Comparison of ENCODE assay signal across 9 mouse cellular contexts in the genomic region with DNA sequence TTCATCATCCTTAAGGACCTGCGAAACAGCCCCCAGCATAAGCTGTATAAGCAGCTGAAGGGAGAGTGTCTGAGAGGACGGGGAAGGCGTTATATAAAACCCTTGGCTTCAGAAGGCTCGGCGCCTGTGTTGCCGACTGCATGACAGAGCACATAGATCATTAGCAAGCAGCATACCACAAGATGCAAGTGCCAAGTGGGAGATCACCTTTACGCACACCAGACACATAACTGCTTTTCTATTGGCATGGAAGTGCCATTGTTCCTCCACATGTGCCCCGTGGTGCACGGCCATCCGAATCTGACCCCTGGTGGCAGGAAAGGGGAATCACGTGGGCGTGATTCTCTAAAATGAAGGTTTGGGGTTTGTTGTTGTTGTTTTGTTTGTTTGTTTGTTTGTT. TPM values are rescaled to one million over a fixed set of nuclear protein-coding genes. Genes with fewer than 3 reads are reported as not detected.
DNase-seq lines count a peak whose midpoint lies in the region; ATAC-seq and TF ChIP-seq lines count a peak whose summit lies in the region.
"Had no signal": no experiment of that assay in that cellular context is flagged by ENCODE, and none has a peak within 500 bp of the region (broad histone marks: within the 10 kb centered on the region; RNA-seq: fewer than 3 reads in every experiment).

No protein-coding gene starts in this region.

- H3K4me3 ChIP-seq in heart, adult 2 months: no peak overlapping the region
- no peak overlapping the region for H3K4me3 ChIP-seq in heart, embryonic 10.5 days
- H3K4me3 ChIP-seq in ES-Bruce4 (ENCODE audit: low read depth, low read length): no peak overlapping the region
- no peak overlapping the region for H3K4me3 ChIP-seq in liver, postnatal 0 days (ENCODE audit: low read depth, low read length)
- H3K4me3 ChIP-seq in olfactory bulb, adult 2 months (ENCODE audit: insufficient read depth, low read depth, low read length): no peak overlapping the region
- H3K4me3 ChIP-seq: liver, embryonic 13.5 days had no signal

- 33% methylated on average over 12 of the region's 12 CpGs for WGBS in heart, adult 2 months
- 40% methylated on average over 12 of the region's 12 CpGs for whole genome bisulfite sequencing in heart, embryonic 10.5 days
- WGBS in liver, postnatal 0 days (ENCODE audit: insufficient replicate concordance): 36% methylated on average over 12 of the region's 12 CpGs
- 29% methylated on average over 12 of the region's 12 CpGs for WGBS in olfactory bulb, adult 2 months

- no peaks in the 10 kb centered on the region for H3K9me3 ChIP-seq in heart, embryonic 10.5 days
- H3K9me3 ChIP-seq in ES-Bruce4 (replicated peaks; ENCODE audit: control insufficient read depth, insufficient read depth, low read length, poor library complexity, severe bottlenecking): no peaks in the 10 kb centered on the region
- H3K9me3 ChIP-seq in liver, postnatal 0 days (ENCODE audit: low read length): no peaks in the 10 kb centered on the region
- H3K9me3 ChIP-seq: liver, embryonic 13.5 days had no signal

- H3K4me1 ChIP-seq in heart, adult 2 months (ENCODE audit: control insufficient read depth, insufficient read depth, low read length): peaks cover 1% of the 10 kb centered on the region
- no peaks in the 10 kb centered on the region for H3K4me1 ChIP-seq in heart, embryonic 10.5 days
- no peaks in the 10 kb centered on the region for H3K4me1 ChIP-seq in ES-Bruce4 (ENCODE audit: control insufficient read depth, insufficient read depth, low read length)
- H3K4me1 ChIP-seq in liver, postnatal 0 days (ENCODE audit: insufficient read depth): no peaks in the 10 kb centered on the region
- H3K4me1 ChIP-seq in olfactory bulb, adult 2 months (ENCODE audit: control insufficient read depth, insufficient read depth, low read length): no peaks in the 10 kb centered on the region
- H3K4me1 ChIP-seq: liver, embryonic 13.5 days had no signal

- intact Hi-C loops in heart, adult 2 months (cut with DNase I): loop anchor here (1.0 to 2.0 kb wide), 2 partner anchors 16 to 192 kb away; a partner anchor contains a TSS

- no peak for ATAC-seq in liver, postnatal 0 days

- no peak for TF ChIP-seq POLR2A in heart, adult 2 months (IDR thresholded peaks at IDR 0.05; ENCODE audit: insufficient read depth, low read depth, low read length)
- TF ChIP-seq POLR2A in ES-Bruce4 (IDR thresholded peaks at IDR 0.05; ENCODE audit: insufficient read depth, low read length): no peak
- TF ChIP-seq POLR2A in olfactory bulb, adult 2 months (IDR thresholded peaks at IDR 0.05; ENCODE audit: insufficient read depth, low read depth, low read length): no peak

- no peaks in the 10 kb centered on the region for H3K27me3 ChIP-seq in heart, adult 2 months (ENCODE audit: control insufficient read depth, insufficient read depth, low read length)
- H3K27me3 ChIP-seq in heart, embryonic 10.5 days (ENCODE audit: insufficient read depth, poor library complexity, severe bottlenecking): peaks cover 8% of the 10 kb centered on the region; the same call in 1 of the 2 replicates
- no peaks in the 10 kb centered on the region for H3K27me3 ChIP-seq in ES-Bruce4 (ENCODE audit: control insufficient read depth, insufficient read depth, low read length, poor library complexity, severe bottlenecking)
- no peaks in the 10 kb centered on the region for H3K27me3 ChIP-seq in liver, postnatal 0 days (ENCODE audit: insufficient read depth, low read length)

- no peak overlapping the region for H3K9ac ChIP-seq in heart, adult 2 months (ENCODE audit: low read depth, low read length)
- no peak overlapping the region for H3K9ac ChIP-seq in ES-Bruce4 (ENCODE audit: low read depth, poor library complexity, severe bottlenecking)
- H3K9ac ChIP-seq in liver, postnatal 0 days (replicated peaks): no peak overlapping the region
- H3K9ac ChIP-seq: liver, embryonic 13.5 days had no signal

- 0 out of 2 replicates have a peak, but pooled peaks have one; percentile 63 for TF ChIP-seq EP300 in heart, adult 2 months (IDR thresholded peaks at IDR 0.05; ENCODE audit: insufficient read depth, low read depth, low read length)
- no peak for TF ChIP-seq EP300 in ES-Bruce4 (IDR thresholded peaks at IDR 0.05; ENCODE audit: insufficient read depth, low read depth, low read length)
- no peak for TF ChIP-seq EP300 in liver, postnatal 0 days (IDR thresholded peaks at IDR 0.05; ENCODE audit: low read depth)

- H3K27ac ChIP-seq in heart, adult 2 months: no peak overlapping the region
- no peak overlapping the region for H3K27ac ChIP-seq in heart, embryonic 10.5 days
- H3K27ac ChIP-seq in ES-Bruce4 (ENCODE audit: insufficient read depth, low read length): no peak overlapping the region
- no peak overlapping the region for H3K27ac ChIP-seq in liver, postnatal 0 days (ENCODE audit: low read depth)
- H3K27ac ChIP-seq in olfactory bulb, adult 2 months (ENCODE audit: insufficient read depth, low read depth, low read length): no peak overlapping the region
- H3K27ac ChIP-seq: liver, embryonic 13.5 days had no signal

- no peaks in the 10 kb centered on the region for H3K36me3 ChIP-seq in heart, adult 2 months (ENCODE audit: control insufficient read depth, insufficient read depth, low read length)
- no peaks in the 10 kb centered on the region for H3K36me3 ChIP-seq in heart, embryonic 10.5 days
- no peaks in the 10 kb centered on the region for H3K36me3 ChIP-seq in ES-Bruce4 (ENCODE audit: control insufficient read depth, insufficient read depth, low read length, poor library complexity, severe bottlenecking)
- no peaks in the 10 kb centered on the region for H3K36me3 ChIP-seq in liver, postnatal 0 days (replicated peaks; ENCODE audit: insufficient read depth, low read length)
- H3K36me3 ChIP-seq: liver, embryonic 13.5 days had no signal

- TF ChIP-seq CTCF in heart, adult 2 months (IDR thresholded peaks at IDR 0.05): peak; percentile 92
- peak; percentile 80 for TF ChIP-seq CTCF in ES-Bruce4 (IDR thresholded peaks at IDR 0.05; ENCODE audit: low read depth, low read length)
- TF ChIP-seq CTCF in liver, postnatal 0 days (IDR thresholded peaks at IDR 0.05; ENCODE audit: low read depth): peak; percentile 85
- peak; percentile 68; the same call in 1 of the 2 replicates for TF ChIP-seq CTCF in olfactory bulb, adult 2 months (IDR thresholded peaks at IDR 0.05; ENCODE audit: insufficient read depth, low read depth, low read length)

- H3K4me2 ChIP-seq in liver, postnatal 0 days (ENCODE audit: low read depth, low read length): no peak overlapping the region
- H3K4me2 ChIP-seq: liver, embryonic 13.5 days had no signal

- H3K79me2 ChIP-seq in heart, adult 2 months (replicated peaks; ENCODE audit: control insufficient read depth, insufficient read depth, low read length): no peaks in the 10 kb centered on the region

- DNase-seq in heart, adult 2 months: peak; percentile 5 to 34
- no peak for DNase-seq in heart, embryonic 10.5 days (ENCODE audit: low spot score)
- peak; percentile 32 for DNase-seq in embryo, embryonic 9.5 days (ENCODE audit: extremely low spot score)
- DNase-seq in heart, postnatal 4 days: peak; percentile 61
- peak; percentile 26 for DNase-seq in liver, postnatal 0 days
- DNase-seq in spleen, postnatal 4 days (ENCODE audit: low spot score in 2 of 2): no peak
- DNase-seq: liver, embryonic 13.5 days had no signal

RNA-seq across cellular contexts. Expression of a gene that starts 16.6 kb away (rescaled TPM):
- 1 to 10 TPM; 4.6 to 5.2 TPM for total RNA-seq in heart, adult 2 months (2021)
- 2.4 and 3.8 TPM in 2 replicates for polyA plus RNA-seq in heart, adult 2 months (2012; rRNA removed)
- polyA plus RNA-seq in heart, embryonic 10.5 days (2016; fragmentation: Nextera tagmentation; extraction: Ambion mirVana): 10.2 and 10.6 TPM in 2 replicates
- 6.3 and 6.7 TPM in 2 replicates for polyA plus RNA-seq in ES-Bruce4 (2011; ENCODE audit: insufficient read depth, insufficient read length, low read depth, missing spikeins)
- total RNA-seq in heart, postnatal 4 days (2021): 1 to 10 TPM; 7.0 to 9.8 TPM
- 0.57 and 0.74 TPM in 2 replicates for polyA plus RNA-seq in liver, postnatal 0 days (2015; fragmentation: Nextera tagmentation; extraction: Ambion mirVana)
- polyA plus RNA-seq in olfactory bulb, adult 2 months (2012; ENCODE audit: insufficient read depth, insufficient read length, low replicate concordance, missing spikeins): not detected in 2 replicates

RNA-seq across cellular contexts. Expression of a gene that starts 40.0 kb away (rescaled TPM):
- 1 to 10 TPM; 5.7 to 6.7 TPM for total RNA-seq in heart, adult 2 months (2021)
- 4.2 and 6.2 TPM in 2 replicates for polyA plus RNA-seq in heart, adult 2 months (2012; rRNA removed)
- polyA plus RNA-seq in heart, embryonic 10.5 days (2016; fragmentation: Nextera tagmentation; extraction: Ambion mirVana): 25.1 and 32.1 TPM in 2 replicates
- polyA plus RNA-seq in ES-Bruce4 (2011; ENCODE audit: insufficient read depth, insufficient read length, low read depth, missing spikeins): 47.6 and 48.3 TPM in 2 replicates
- 10 to 100 TPM in 1 of 2 experiments, 1 to 10 TPM in 1; 9.7 to 11.6 TPM for total RNA-seq in heart, postnatal 4 days (2021)
- 5.7 and 7.5 TPM in 2 replicates for polyA plus RNA-seq in liver, postnatal 0 days (2015; fragmentation: Nextera tagmentation; extraction: Ambion mirVana)
- polyA plus RNA-seq in olfactory bulb, adult 2 months (2012; ENCODE audit: insufficient read depth, insufficient read length, low replicate concordance, missing spikeins): not detected in 2 replicates

RNA-seq across cellular contexts. Expression of a gene that starts 40.0 kb away (rescaled TPM):
- total RNA-seq in heart, adult 2 months (2021): 10 to 100 TPM; 35.6 to 46.8 TPM
- 11.3 and 17.2 TPM in 2 replicates for polyA plus RNA-seq in heart, adult 2 months (2012; rRNA removed)
- polyA plus RNA-seq in heart, embryonic 10.5 days (2016; fragmentation: Nextera tagmentation; extraction: Ambion mirVana): 14.8 and 16.3 TPM in 2 replicates
- 34.4 and 34.6 TPM in 2 replicates for polyA plus RNA-seq in ES-Bruce4 (2011; ENCODE audit: insufficient read depth, insufficient read length, low read depth, missing spikeins)
- 10 to 100 TPM; 20.8 to 21.8 TPM for total RNA-seq in heart, postnatal 4 days (2021)
- polyA plus RNA-seq in liver, postnatal 0 days (2015; fragmentation: Nextera tagmentation; extraction: Ambion mirVana): 8.5 and 8.6 TPM in 2 replicates
- not detected in 2 replicates for polyA plus RNA-seq in olfactory bulb, adult 2 months (2012; ENCODE audit: insufficient read depth, insufficient read length, low replicate concordance, missing spikeins)

RNA-seq across cellular contexts. Expression of a gene that starts 56.8 kb away (rescaled TPM):
- not detected for total RNA-seq in heart, adult 2 months (2021)
- not detected in 2 replicates for polyA plus RNA-seq in heart, adult 2 months (2012; rRNA removed)
- polyA plus RNA-seq in heart, embryonic 10.5 days (2016; fragmentation: Nextera tagmentation; extraction: Ambion mirVana): not detected in 2 replicates
- not detected in 2 replicates for polyA plus RNA-seq in ES-Bruce4 (2011; ENCODE audit: insufficient read depth, insufficient read length, low read depth, missing spikeins)
- not detected for total RNA-seq in heart, postnatal 4 days (2021)
- polyA plus RNA-seq in liver, postnatal 0 days (2015; fragmentation: Nextera tagmentation; extraction: Ambion mirVana): not detected in 2 replicates
- polyA plus RNA-seq in olfactory bulb, adult 2 months (2012; ENCODE audit: insufficient read depth, insufficient read length, low replicate concordance, missing spikeins): not detected in 2 replicates
- polyA plus RNA-seq: liver, embryonic 13.5 days had no signal

Comparison
In these comparisons a context has a peak if more than half of its experiments do, and no peak if none do; other contexts are left out.
1. DNase-seq: peak in heart, adult 2 months (2 of 2), embryo, embryonic 9.5 days (single experiment), heart, postnatal 4 days (single experiment) and liver, postnatal 0 days (single experiment); none in heart, embryonic 10.5 days (single experiment) and spleen, postnatal 4 days (0 of 2).
2. Peak in every context shown above with its lines, with median percentiles within 50 percentile points of each other: CTCF ChIP-seq.